Mouse (Mus musculus) retina, adult 2 months (tissue): ENCODE results near the gene Pxn.
A peak's percentile ranks its signal among the peaks of the same experiment; 100 is the strongest.

Source experiments
- DNase-seq: peaks from one replicate; pipeline ENCODE4 v3.0.0-alpha.2; 2012; ENCODE audit warnings: low read depth, low spot score

The Pxn gene

DNA sequence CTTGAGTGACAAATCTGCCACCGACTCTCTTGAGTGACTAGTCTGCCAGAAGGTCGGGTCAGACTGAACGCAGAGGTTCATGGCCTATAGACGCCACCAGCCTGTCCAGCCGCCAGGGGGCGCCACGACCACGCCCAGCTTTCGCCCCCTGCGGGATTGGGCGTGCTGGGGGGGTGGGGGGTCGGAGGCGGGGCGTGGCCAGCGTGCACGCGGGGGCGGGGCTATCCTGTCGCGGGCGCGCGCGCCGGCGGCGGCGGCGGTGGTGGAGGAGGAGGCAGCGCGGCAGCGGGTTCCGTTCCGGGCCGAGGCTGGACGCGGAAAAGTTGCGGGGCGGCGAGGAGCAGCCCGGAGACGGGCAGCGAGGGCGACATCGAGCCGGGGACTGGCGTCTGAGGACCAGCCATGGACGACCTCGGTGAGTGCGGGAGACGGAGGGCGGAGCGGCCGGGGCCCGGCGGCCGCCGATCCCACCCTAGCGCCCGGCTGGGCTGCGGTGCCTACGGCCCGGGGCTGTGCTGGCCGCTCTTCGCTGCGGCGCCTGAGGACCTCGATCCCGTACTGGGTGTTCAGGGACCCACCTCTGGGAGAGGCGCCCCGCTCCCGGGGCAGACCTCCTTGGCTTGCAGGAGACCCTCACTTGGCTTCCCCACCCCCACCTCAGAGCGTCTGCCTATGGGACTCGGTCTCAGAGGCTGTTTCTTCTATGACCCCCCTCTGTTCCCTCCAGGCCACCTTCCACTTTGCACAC, at the start of gene Pxn:
Pxn (plus strand) TSS at position 223 of the 748 bp plus-strand sequence.
- DNase-seq: peak; percentile 94

- no peak for DNase-seq
These were observed 47.6 kb upstream of the Pxn start for GRCm38 (mm10) chr5:115458918-115459317.

GRCm38 (mm10) chr5:115464408-115465115, 41.9 kb upstream of the Pxn start:
- DNase-seq: no peak

DNA sequence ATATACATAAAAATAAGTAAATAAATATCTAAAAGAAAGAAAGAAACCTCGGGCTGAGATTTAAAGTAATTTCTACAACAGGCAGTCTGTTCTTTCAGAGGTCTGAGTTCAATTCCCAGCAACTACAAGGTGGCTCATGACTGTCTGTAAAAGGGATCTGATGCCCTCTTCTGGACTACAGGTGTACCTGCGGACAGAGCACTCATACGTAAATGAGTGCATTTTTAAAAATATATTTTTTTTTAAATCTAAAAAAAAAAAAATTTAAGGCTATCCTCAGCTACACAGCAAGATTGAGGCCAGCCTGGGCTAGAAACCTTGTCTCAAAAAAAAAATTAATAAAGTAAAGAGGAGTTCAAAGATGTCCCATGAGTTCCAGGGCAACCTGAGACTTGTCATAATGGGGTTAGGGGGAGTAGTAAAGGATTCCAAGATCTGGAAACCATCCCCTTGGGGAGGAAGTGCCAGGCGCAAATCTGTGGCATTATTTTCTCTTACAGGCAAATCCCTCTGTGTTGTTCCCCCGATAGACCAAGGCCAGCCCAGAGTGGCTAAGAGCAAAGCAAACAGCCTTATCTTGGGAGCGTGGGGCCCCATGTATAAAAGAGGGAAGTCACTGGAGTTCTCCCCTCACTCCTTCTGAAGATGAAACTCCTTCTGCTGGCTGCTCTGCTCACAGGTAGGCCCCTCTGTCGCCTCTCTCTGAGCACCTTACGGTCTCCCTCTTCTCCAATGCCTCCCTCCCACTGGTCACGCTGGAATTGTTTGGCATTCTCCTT, 40.6 kb upstream of the Pxn start, which contains the start of gene Pla2g1b:
Pla2g1b (plus strand) TSS at position 621 of the 779 bp plus-strand sequence.
- no peak for DNase-seq

DNA sequence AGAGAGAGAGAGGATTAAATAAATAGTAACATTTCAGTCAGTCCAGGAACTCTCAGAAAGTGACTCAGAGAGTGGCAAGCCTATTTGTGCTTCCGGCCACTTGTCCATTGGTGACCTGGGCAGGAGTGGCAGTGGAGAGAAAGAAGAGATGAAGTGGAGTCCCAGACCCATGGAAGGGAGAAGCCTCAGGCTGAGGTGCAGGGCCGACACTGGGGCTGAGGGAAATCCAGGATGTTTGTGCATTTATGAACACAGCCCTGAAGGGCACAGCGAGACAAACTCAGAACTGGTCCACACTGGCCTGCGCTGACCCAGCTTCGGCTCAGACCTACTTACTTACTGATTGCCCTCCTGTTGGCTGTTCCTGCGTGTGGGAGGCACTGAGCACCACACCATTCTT, 36.7 kb upstream of the Pxn start:
- no peak for DNase-seq

DNA sequence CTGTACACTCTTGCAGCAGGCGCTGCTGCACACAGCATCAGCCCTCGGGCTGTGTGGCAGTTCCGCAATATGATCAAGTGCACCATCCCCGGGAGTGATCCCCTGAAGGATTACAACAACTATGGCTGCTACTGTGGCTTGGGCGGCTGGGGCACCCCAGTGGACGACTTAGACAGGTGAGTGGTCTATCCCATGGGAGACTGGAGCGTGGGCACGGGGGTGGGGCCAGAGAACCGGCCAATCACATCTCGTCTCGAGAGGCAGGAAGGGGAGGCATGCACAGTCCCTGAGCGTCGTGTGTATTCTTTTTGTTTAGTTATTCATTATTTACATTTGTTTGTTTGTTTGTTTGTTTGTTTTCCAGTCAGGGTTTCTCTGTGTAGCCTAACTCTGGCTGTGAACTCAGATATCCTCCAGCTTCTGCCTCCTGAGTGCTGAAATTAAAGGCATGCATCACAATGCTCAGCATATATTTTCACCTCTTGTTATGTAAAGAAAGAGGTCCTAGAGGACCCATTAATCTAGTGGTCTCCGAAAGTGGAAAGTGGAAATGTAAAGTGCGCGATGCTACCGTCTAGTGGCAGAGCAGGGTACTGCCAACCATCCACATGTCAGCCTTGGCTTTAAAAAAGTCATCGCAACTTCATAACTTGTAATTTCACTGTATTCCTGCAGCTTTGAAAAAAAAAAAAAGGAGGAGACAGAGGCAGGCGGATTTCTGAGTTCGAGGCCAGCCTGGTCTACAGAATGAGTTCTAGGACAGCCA, 35.5 kb upstream of the Pxn start:
- DNase-seq: no peak

GRCm38 (mm10) chr5:115473191-115473590, 33.3 kb upstream of the Pxn start:
- DNase-seq: no peak

- DNase-seq: no peak
These were observed 32.2 kb upstream of the Pxn start for GRCm38 (mm10) chr5:115474174-115474828.

GRCm38 (mm10) chr5:115475337-115476106, 31.0 kb upstream of the Pxn start:
- DNase-seq: peak; percentile 94

DNA sequence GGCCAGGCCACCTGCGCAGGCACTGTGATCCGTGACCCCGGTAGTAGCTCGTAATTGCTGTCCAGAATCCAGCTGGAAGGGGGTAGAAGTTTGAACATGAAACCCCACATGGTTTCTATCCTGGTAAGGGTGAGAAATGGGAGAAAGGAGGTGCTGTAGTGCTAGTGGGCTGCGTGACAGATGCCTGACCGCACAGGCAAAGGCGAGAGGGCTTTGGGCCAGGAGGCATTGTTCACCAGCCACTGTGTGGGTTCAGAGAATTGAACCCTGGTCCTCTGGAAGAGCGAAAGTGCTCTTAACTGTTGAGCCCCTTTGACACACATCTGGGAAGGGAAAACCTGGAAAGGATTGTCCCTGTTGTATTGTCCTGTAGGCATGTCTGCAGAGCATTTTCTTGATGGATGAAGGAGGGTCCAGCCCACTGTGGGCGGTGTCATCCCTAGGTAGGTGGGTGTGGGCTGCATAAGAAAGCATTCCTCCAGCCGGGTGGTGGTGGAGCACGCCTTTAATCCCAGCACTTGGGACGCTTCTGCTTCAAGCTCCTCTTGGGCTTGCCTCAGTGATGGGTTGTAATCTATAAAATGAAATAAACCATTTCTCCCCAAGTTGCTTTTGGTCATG, 30.3 kb upstream of the Pxn start:
- no peak for DNase-seq

DNA sequence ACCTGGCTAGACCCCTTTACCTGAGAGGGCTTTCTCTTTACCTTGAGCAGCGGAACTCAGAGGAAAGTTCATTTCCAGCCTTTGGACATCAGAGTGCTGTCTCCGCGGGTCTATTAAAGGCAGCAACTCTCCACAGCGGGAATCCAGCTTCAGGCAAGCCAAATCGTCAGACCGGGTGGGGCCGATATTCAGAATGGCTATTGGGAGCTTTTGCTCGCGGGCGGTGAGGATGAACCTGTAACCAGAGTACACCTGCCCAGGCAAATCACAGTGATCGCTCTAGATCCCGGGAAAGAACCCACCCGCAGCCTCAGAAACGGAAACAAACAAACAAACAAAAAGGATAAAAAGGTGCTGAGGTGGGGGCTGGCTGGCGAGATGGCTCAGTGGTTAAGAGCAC, 26.9 kb upstream of the Pxn start:
- no peak for DNase-seq

- DNase-seq: no peak
These were observed 26.4 kb upstream of the Pxn start for GRCm38 (mm10) chr5:115480101-115480500.

DNA sequence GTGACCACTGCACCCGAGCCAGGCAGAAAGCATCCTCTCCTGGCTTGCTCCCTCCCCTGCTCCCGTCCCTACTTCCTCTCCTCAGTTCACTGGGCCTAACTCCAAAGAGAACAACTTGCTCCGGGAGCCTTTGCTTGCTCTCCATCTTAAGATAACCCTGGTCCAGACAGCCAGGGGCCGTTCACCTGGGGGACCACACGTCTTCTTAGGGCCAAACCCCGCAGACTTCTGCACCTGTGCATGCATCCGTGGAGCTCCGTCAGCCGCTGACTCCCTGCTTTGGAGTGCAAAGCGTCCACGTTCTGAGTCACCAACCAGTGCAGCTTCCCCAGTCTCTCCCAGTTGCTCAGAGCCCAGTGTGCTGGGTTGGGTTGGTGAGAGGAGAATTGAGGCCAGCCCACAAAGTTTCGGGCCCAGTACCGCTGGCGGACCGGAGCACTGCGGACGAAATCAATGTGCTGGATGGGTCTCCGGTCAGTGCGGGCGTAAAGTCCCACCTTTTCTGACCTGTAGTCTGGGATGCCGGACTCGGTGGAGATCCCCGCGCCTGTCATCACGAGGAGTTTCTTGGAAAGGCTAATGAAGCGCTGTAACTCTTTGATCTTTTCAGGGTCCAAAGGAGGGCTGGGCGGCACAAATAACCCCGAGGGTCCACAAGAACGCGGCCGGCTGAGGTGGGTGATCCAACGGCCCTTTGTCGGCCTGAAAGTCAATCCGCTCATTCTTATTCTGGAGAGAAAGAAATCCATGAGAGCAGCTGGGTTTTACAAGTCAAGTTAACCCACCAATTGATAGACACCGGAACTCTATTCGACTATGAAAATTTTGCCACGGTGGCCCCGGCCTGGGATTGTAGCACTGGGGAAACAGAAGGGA, 23.8 kb upstream of the Pxn start:
- DNase-seq: no peak

GRCm38 (mm10) chr5:115483385-115483784, 23.1 kb upstream of the Pxn start:
- DNase-seq: no peak

GRCm38 (mm10) chr5:115483947-115484920, 22.2 kb upstream of the Pxn start, which contains the start of gene Sirt4:
TSS of gene Sirt4 (minus strand) at chr5:115484725.
- peak; percentile 95 for DNase-seq

DNA sequence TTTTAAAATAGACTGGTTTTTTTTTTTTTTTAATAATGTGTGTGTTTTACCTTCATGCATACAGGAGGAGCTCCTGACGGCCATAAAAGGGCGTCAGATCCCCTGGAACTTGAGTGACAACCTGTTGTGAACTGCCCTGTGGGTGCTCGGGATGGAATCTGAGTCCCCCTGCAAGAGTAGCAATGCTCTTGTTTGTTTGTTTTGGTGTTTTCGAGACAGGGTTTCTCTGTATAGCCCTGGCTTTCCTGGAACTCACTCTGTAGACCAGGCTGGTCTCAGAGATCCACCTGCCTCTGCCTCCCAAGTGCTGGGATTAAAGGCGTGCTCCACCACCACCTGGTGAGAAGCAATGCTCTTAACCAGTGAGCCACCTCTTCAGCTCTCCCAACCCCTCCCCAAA, 21.5 kb upstream of the Pxn start:
- no peak for DNase-seq

DNA sequence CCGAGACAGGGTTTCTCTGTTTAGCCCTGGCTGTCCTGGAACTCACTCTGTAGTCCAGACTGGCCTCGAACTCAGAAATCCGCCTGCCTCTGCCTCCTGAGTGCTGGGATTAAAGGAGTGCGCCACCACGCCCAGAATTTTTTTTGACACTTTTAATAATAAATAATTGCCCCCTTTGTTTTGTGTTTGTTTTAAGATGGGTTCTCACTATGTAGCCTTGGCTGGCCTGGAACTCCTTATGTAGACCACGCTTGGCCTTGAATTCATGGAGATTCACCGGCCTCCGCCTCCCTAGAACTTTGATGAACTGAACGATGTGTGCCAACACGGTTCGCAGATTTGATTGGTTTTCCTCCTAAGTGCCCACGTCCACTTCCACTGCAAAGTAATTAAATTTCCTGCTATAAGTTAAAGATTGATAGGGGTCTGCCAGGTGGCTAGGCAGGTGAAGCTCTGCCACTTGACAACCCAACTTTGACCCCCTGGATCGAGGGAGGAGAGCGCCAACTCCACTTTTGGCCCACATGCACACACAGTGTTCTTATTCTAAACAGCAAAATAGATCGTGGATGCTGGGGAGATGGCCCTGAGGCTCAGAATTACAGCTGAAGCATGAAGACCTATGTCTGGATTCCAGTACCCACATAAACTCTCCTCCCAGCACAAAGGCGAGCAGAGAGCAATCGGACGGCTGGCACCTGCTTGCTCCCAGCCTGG, 20.8 kb upstream of the Pxn start:
- DNase-seq: no peak
